ENCODE assay signal across 7 mouse cellular contexts in genomic region chr1:157076257-157076656, GRCm38 (mm10). TPM values are rescaled to one million over a fixed set of nuclear protein-coding genes. Genes with fewer than 3 reads are reported as not detected.
A peak's percentile ranks its signal among the peaks of the same experiment; 100 is the strongest.
DNase-seq lines count a peak whose midpoint lies in the region; ATAC-seq lines count a peak whose summit lies in the region.

No protein-coding gene starts in this region.

- no peak overlapping the region for H3K9ac ChIP-seq in midbrain, embryonic 13.5 days (replicated peaks)

- H3K4me2 ChIP-seq in midbrain, embryonic 13.5 days (replicated peaks), result no peak overlapping the region

- peak; percentile 94 for DNase-seq in adrenal gland, postnatal 10 days
- DNase-seq in embryo, embryonic 9.5 days (ENCODE audit: extremely low spot score), result peak; percentile 91
- DNase-seq in heart, adult 18-20 months, result peak; percentile 77 to 93
- DNase-seq in kidney, adult 11 months, result peak; percentile 79
- DNase-seq in limb, embryonic 10.5 days (ENCODE audit: low spot score), result peak; percentile 96
- peak; percentile 52 to 83 for DNase-seq in spleen, adult 18-20 months

- no peaks in the 10 kb centered on the region for H3K36me3 ChIP-seq in limb, embryonic 10.5 days
- H3K36me3 ChIP-seq in midbrain, embryonic 13.5 days, result no peaks in the 10 kb centered on the region

- H3K27ac ChIP-seq in limb, embryonic 10.5 days, result no peak overlapping the region
- no peak overlapping the region for H3K27ac ChIP-seq in midbrain, embryonic 13.5 days

- H3K4me3 ChIP-seq in limb, embryonic 10.5 days, result no peak overlapping the region
- no peak overlapping the region for H3K4me3 ChIP-seq in midbrain, embryonic 13.5 days (replicated peaks)

- peak; percentile 46; the same call in 1 of the 2 replicates for ATAC-seq in midbrain, embryonic 13.5 days

- H3K9me3 ChIP-seq in limb, embryonic 10.5 days (replicated peaks), result no peaks in the 10 kb centered on the region
- H3K9me3 ChIP-seq in midbrain, embryonic 13.5 days, result no peaks in the 10 kb centered on the region

- no peaks in the 10 kb centered on the region for H3K27me3 ChIP-seq in limb, embryonic 10.5 days (ENCODE audit: low read depth, poor library complexity, severe bottlenecking)
- peaks cover 11% of the 10 kb centered on the region; the same call in 1 of the 2 replicates for H3K27me3 ChIP-seq in midbrain, embryonic 13.5 days

- peaks cover 13% of the 10 kb centered on the region for H3K4me1 ChIP-seq in limb, embryonic 10.5 days
- H3K4me1 ChIP-seq in midbrain, embryonic 13.5 days (replicated peaks), result peaks cover 19% of the 10 kb centered on the region

- WGBS in limb, embryonic 10.5 days, result 10% methylated on average over 15 of the region's 15 CpGs
- 5% methylated on average over 15 of the region's 15 CpGs for WGBS in midbrain, embryonic 13.5 days

RNA-seq across cellular contexts. Expression of gene Tex35, which starts 32.2 kb away (rescaled TPM):
- not detected for total RNA-seq in adrenal gland, postnatal 10 days (2021)
- not detected for total RNA-seq in heart, adult 18-20 months (2021)
- polyA plus RNA-seq in limb, embryonic 10.5 days (2016; fragmentation: Nextera tagmentation; extraction: Ambion mirVana), result not detected in 2 replicates
- not detected in 2 replicates for polyA plus RNA-seq in midbrain, embryonic 13.5 days (2015; fragmentation: Nextera tagmentation; extraction: Ambion mirVana)
